Mouse (Mus musculus): ENCODE results near the gene Tph1. TPM values are rescaled to one million over a fixed set of nuclear protein-coding genes. Genes with fewer than 3 reads are reported as not detected.
"Not testable (repeated sequence)": the region's sequence is repeated elsewhere in the genome, so short reads cannot be mapped to it uniquely, and the experiment has no call there.

The Tph1 gene
- polyA plus RNA-seq, 1 experiment from 2014 or later: 0.62 TPM

DNA sequence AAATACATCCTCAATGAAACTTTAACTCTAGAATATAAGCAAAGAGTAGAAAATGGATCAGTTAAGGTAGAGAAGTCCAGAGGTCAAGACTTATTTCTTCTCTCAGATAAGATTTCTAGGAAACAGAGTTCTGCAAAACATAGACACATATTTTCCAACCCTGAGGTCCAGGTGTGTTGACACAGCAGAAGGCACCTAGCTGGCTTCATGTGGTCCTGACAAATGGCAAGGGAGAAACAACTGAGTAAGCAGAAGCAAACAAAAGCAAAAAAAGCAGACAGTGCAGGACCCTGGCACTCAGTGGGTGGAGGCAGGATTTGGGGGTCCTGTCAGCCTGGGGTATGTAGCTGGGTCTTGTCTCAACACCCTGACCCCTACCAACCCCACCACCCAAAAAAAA, 8.4 kb upstream of the Tph1 start:
- H3K36me3 ChIP-seq: no peaks in the 10 kb centered on the region
- no peak overlapping the region for H3K9ac ChIP-seq
- no peak overlapping the region for H3K4me2 ChIP-seq
- H3K27ac ChIP-seq: no peak overlapping the region
- H3K9me3 ChIP-seq: no peaks in the 10 kb centered on the region
- H3K4me3 ChIP-seq: no peak overlapping the region
- no peak for ATAC-seq (ENCODE audit: low FRiP score)
- H3K27me3 ChIP-seq: no peaks in the 10 kb centered on the region
- 0 out of 2 replicates have a peak, but pooled peaks cover 4% of the 10 kb centered on the region for H3K4me1 ChIP-seq (replicated peaks)

DNA sequence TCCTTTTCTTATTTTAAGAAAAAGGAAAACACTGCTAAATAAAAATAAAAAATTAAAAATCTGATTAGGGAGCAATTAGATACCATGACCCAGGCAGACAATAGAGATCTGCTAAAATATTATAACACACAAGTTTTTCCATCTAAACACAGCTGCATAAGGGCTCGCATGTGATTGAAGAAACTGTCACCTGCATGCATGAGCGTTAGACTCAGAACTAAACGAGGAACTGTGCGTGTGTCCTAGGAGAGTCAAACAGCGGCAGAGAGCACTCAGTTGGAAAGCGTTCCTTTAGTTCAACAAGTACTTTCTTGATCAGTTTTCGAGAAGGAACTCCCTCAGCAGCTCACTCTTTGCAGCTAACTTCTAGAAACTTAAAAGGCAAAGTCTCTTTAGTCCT, 6.7 kb upstream of the Tph1 start:
- not testable (repeated sequence) for H3K36me3 ChIP-seq; H3K9ac ChIP-seq; H3K9me3 ChIP-seq; H3K4me3 ChIP-seq; H3K27ac ChIP-seq; H3K4me2 ChIP-seq; ATAC-seq (ENCODE audit: low FRiP score); H3K4me1 ChIP-seq (replicated peaks); H3K27me3 ChIP-seq
- WGBS: 85% methylated on average over 7 of the region's 7 CpGs

DNA sequence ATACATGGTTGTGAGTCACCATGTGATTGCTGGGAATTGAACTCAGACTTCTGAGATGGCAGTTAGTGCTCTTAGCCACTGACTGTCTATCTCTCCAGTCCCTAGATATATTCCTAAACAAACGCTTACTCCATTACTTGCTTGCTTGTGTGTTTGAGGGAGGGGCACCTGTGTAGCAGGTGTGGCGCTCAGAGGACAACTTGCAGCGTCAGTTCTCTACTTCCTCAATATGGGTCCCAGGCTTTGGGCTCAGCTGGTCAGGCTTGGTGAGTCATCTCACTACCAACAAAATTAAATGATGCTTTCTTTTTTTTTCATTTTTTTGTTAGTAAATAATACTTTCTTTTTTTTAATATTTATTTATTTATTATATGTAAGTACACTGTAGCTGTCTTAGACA, 6.1 kb upstream of the Tph1 start:
- H3K27me3 ChIP-seq: no peaks in the 10 kb centered on the region
- H3K36me3 ChIP-seq: no peaks in the 10 kb centered on the region
- WGBS: 93% methylated on average over 3 of the region's 3 CpGs
- H3K4me1 ChIP-seq (replicated peaks): 0 out of 2 replicates have a peak, but pooled peaks cover 4% of the 10 kb centered on the region
- no peak overlapping the region for H3K4me3 ChIP-seq
- H3K27ac ChIP-seq: no peak overlapping the region
- no peak overlapping the region for H3K9ac ChIP-seq
- H3K9me3 ChIP-seq: no peaks in the 10 kb centered on the region
- H3K4me2 ChIP-seq: no peak overlapping the region
- no peak for ATAC-seq (ENCODE audit: low FRiP score)

DNA sequence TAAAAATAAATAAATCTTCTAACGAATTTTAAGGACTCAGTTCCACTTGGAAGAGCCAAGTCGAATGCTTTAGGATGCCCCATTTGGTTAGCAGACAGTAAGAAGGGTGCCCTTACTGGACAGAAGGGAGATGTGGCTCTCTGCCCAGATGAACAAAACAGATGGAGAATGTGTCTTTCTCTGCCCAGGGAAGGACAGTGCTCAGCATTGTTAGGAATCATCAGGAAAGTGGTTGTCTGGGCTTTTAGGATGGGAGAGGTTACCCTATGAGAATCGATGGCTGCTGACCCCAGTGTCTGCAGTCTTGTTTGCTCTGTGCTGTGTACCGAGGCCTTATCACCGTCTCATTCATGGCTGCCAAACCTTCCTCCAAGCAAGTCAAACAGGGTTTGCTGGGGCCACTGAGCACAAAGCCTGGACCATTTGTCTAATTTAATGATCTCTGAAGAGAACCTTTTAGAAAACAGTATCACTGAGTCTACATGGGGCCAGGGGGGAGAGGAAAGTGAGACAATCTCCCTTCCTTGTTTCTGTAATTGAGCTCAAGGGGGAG, 4.5 kb upstream of the Tph1 start:
- no peaks in the 10 kb centered on the region for H3K9me3 ChIP-seq
- 0 out of 2 replicates have a peak, but pooled peaks have one; percentile 24 for ATAC-seq (ENCODE audit: low FRiP score)
- 54% methylated on average over 5 of the region's 5 CpGs for WGBS
- H3K27ac ChIP-seq: no peak overlapping the region
- no peaks in the 10 kb centered on the region for H3K27me3 ChIP-seq
- H3K4me2 ChIP-seq: no peak overlapping the region
- no peaks in the 10 kb centered on the region for H3K36me3 ChIP-seq
- H3K4me1 ChIP-seq (replicated peaks): 0 out of 2 replicates have a peak, but pooled peaks cover 4% of the 10 kb centered on the region
- no peak overlapping the region for H3K9ac ChIP-seq
- no peak overlapping the region for H3K4me3 ChIP-seq

DNA sequence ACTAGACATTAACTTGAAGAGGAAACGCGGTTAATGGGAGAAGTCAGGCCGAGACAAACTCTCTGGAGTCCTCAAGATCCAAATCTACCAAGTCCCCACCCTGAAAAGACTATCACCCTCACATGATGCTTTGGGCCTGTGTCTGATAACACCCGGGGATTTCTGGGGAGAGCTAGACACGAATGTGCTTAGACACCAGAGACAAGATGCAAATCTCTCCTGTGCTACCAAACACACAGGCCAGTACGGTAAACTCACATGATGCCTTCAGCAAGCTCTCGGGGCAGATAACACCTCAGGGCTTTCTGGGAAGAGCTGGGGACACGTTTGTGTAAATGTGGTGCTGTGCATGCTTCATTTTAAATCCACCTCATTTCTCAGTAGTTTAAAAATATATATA, 3.5 kb upstream of the Tph1 start:
- no peaks in the 10 kb centered on the region for H3K9me3 ChIP-seq
- H3K4me3 ChIP-seq: no peak overlapping the region
- no peak overlapping the region for H3K4me2 ChIP-seq
- H3K4me1 ChIP-seq (replicated peaks): 0 out of 2 replicates have a peak, but pooled peaks cover 4% of the 10 kb centered on the region
- WGBS: 89% methylated on average over 8 of the region's 8 CpGs
- H3K9ac ChIP-seq: no peak overlapping the region
- H3K27me3 ChIP-seq: no peaks in the 10 kb centered on the region
- ATAC-seq (ENCODE audit: low FRiP score): no peak
- H3K36me3 ChIP-seq: no peaks in the 10 kb centered on the region
- H3K27ac ChIP-seq: no peak overlapping the region

DNA sequence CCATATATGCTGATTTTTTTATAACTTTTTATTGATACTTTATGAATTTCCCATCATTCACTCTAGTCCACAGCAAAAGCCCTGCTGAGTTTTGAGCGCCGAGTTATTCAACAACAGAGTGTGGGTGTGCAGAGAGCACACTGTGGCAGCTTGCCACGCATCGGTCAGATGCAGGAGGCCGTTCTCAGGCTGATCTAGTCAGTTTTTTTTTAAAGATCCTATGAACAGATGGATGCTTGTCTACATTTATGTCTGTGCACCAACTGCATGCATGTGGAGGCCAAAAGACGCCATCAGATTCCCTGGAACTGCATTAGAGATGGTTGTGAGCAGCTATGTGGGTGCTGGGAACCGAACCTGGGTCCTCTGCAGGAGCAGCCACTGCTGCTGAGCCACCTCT, 2.7 kb upstream of the Tph1 start:
- 91% methylated on average over 7 of the region's 7 CpGs for WGBS
- Histone ChIP-seq H3K4me3 (no peak overlapping the region), H3K36me3 (no peaks in the 10 kb centered on the region), H3K9ac (no peak overlapping the region), H3K27me3 (no peaks in the 10 kb centered on the region), H3K9me3 (no peaks in the 10 kb centered on the region), H3K4me1 (replicated peaks) (0 out of 2 replicates have a peak, but pooled peaks cover 4% of the 10 kb centered on the region), H3K4me2 (no peak overlapping the region), H3K27ac (no peak overlapping the region)
- ATAC-seq (ENCODE audit: low FRiP score): no peak

DNA sequence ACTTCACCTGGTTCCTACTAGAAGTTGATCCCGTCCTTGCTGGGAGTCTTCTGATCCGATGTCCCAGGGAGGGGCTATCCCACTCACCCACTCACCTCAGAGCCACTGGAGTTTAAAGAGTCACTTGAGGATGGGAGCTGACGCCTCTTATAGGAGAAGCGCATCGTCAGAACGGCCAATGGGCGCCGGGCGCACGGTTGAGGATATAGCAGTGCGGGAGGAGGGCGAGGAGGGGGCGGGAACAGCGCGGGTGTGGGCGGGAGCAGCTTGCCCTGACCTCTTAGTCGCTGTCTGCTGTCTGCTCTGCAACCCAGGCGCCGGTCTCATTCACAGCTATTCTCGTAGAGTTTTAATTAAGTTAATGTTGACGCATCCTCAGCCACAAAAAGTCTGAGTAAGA, 5.1 kb downstream of the Tph1 start:
- under 1% methylated on average over 20 of the region's 21 CpGs for WGBS
- H3K27ac ChIP-seq: no peak overlapping the region
- ATAC-seq (ENCODE audit: low FRiP score): peak; percentile 65

DNA sequence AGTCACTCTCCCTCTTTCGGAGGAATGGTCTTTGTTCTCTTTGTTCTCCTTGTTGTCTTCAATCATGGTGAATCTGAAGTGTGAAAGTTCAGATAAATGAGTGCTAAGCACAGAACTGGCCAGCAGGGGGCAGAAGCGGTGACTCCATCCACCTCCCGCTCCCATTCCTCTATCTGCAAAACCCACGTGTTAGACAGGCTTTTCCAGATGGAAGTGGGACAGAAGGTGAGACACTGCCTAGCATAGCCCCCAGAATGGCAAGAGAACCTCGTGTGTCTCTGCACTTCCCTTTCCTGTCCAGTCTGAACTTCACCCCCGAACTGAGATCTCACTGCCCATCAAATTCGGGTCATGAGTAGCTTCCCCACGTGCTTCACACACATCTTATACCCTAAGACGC, 7.1 kb downstream of the Tph1 start:
- Histone ChIP-seq H3K27ac (no peak overlapping the region), H3K4me1 (replicated peaks) (peaks cover 18% of the 10 kb centered on the region), H3K4me2 (no peak overlapping the region), H3K27me3 (peaks cover 41% of the 10 kb centered on the region), H3K4me3 (no peak overlapping the region), H3K36me3 (no peaks in the 10 kb centered on the region), H3K9me3 (no peaks in the 10 kb centered on the region), H3K9ac (no peak overlapping the region)
- WGBS: 42% methylated on average over 9 of the region's 9 CpGs
- ATAC-seq (ENCODE audit: low FRiP score): no peak

More for the DNA sequence above, 5.1 kb downstream of the Tph1 start:
- no peaks in the 10 kb centered on the region for H3K9me3 ChIP-seq
- peaks cover 9% of the 10 kb centered on the region for H3K4me1 ChIP-seq (replicated peaks)
- H3K4me3 ChIP-seq: peak overlapping the region; percentile 18; the same call in 1 of the 2 replicates
- H3K4me2 ChIP-seq: peak overlapping the region; percentile 48
- H3K9ac ChIP-seq: no peak overlapping the region
- no peaks in the 10 kb centered on the region for H3K36me3 ChIP-seq
- peaks cover 36% of the 10 kb centered on the region for H3K27me3 ChIP-seq

DNA sequence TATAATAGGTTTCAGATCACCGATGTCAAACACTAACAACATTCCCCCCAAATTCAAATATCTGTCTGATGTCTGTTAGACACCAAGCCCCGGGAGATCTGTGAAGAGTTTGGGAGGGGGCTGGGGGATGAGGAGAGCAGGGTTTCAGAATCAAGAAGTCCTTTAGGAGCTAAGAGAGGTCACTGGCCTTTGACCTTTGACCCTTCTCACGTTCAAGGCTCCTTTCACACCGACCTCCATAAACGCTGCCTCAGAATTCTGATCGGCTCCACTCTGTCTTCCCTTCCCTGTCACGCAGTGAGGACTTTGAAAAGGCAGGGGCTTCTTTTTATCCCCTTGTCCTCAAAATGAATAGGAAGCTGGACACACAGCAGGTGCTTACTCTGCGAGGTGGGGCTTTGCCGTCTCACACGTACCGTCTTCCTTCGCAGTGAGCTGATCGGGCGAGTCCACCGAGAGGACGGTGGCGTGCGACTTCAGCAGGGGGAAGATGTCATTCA, 10.7 kb downstream of the Tph1 start:
- no peaks in the 10 kb centered on the region for H3K9me3 ChIP-seq
- 12% methylated on average over 18 of the region's 18 CpGs for WGBS
- peak overlapping the region; percentile 16 for H3K4me3 ChIP-seq
- peak overlapping the region; percentile 35; the same call in 1 of the 2 replicates for H3K4me2 ChIP-seq
- no peak for ATAC-seq (ENCODE audit: low FRiP score)
- H3K27ac ChIP-seq: no peak overlapping the region
- H3K36me3 ChIP-seq: no peaks in the 10 kb centered on the region
- peaks cover 10% of the 10 kb centered on the region for H3K4me1 ChIP-seq (replicated peaks)
- peaks cover 26% of the 10 kb centered on the region for H3K27me3 ChIP-seq
- peak overlapping the region; percentile 39; the same call in 1 of the 2 replicates for H3K9ac ChIP-seq

DNA sequence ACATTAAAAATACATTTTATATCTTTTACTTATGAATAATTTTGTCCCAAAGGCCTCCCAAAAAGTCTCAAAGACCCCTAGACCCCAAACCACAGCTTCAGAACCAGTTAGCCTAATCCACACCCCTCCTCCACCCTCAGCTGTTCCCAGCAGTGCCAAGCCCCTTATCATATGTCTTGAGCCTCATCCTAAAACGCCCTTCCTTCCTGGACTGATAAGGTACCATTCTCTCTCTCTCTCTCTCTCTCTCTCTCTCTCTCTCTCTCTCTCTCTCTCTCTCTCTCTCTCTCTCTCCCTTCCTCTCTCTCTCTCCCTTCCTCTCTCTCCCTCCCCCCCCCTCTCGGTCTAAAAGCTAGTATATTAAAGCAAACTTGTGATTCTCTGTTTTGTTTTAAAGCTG, 20.1 kb downstream of the Tph1 start:
- 0 out of 2 replicates have a peak, but pooled peaks cover 3% of the 10 kb centered on the region for H3K27me3 ChIP-seq
- whole genome bisulfite sequencing: 70% methylated on average over 2 of the region's 2 CpGs
- no peak overlapping the region for H3K27ac ChIP-seq
- no peaks in the 10 kb centered on the region for H3K36me3 ChIP-seq
- no peak overlapping the region for H3K9ac ChIP-seq
- no peak for ATAC-seq (ENCODE audit: low FRiP score)
- no peak overlapping the region for H3K4me3 ChIP-seq
- no peaks in the 10 kb centered on the region for H3K9me3 ChIP-seq
- H3K4me1 ChIP-seq (replicated peaks): no peaks in the 10 kb centered on the region
- H3K4me2 ChIP-seq: no peak overlapping the region

DNA sequence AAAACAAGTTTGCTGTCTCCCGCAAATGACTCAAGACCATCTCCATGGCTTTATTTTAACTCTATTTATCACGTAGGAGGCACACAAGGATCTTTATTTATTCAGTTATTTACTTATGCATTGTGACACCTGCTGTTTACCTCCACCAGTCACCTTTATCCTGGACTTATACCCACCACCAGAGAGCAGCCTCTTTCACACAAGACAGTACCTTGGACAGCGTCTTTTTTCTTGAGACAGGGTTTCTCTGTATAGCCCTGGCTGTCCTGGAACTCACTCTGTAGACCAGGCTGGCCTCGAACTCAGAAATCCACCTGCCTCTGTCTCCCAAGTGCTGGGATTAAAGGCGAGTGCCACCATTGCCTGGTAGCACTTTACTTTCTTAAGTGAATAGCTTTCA, 22.1 kb downstream of the Tph1 start:
- not testable (repeated sequence) for H3K27ac ChIP-seq; H3K9ac ChIP-seq; H3K36me3 ChIP-seq; H3K9me3 ChIP-seq; H3K27me3 ChIP-seq; H3K4me3 ChIP-seq; H3K4me2 ChIP-seq; H3K4me1 ChIP-seq (replicated peaks); ATAC-seq (ENCODE audit: low FRiP score)
- WGBS: 52% methylated on average over 5 of the region's 5 CpGs

DNA sequence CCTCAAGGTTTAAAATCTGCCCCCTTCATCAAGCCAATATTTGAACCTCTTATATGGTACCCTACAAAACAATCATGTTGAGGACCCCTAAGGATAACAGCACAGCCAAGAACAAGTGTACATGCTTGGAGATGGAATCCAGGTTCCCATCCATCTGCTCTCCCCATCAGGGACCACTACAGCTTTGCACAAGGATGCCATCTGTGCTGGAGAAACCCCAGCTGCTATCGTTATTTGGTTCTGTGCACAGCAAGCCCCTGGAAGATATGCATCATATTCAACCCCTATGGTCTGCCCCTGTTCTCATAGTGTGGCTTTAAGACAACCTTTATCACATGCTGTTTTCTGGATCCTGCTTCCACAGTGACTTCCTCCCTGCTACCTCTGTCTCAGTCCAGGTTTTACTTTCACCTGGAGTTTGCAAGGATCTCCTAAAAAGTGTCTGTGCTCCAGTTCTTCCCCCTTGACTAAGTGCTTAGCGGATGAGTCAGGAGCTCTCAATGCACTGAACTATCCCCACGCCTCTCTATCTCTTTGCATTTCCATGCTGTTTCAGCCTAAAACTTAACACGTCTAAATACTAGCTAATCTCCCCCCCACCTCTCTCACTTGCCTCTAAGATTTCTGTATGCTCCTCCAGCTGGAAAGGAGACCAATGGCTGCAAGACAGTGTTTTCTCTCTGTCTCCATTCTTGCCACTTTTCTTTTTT, 23.8 kb downstream of the Tph1 start:
- H3K9ac ChIP-seq: no peak overlapping the region
- ATAC-seq (ENCODE audit: low FRiP score): no peak
- no peaks in the 10 kb centered on the region for H3K9me3 ChIP-seq
- no peak overlapping the region for H3K4me3 ChIP-seq
- H3K4me2 ChIP-seq: no peak overlapping the region
- no peaks in the 10 kb centered on the region for H3K36me3 ChIP-seq
- peaks cover 7% of the 10 kb centered on the region; the same call in 1 of the 2 replicates for H3K27me3 ChIP-seq
- no peak overlapping the region for H3K27ac ChIP-seq
- 75% methylated on average over 4 of the region's 4 CpGs for WGBS
- no peaks in the 10 kb centered on the region for H3K4me1 ChIP-seq (replicated peaks)

DNA sequence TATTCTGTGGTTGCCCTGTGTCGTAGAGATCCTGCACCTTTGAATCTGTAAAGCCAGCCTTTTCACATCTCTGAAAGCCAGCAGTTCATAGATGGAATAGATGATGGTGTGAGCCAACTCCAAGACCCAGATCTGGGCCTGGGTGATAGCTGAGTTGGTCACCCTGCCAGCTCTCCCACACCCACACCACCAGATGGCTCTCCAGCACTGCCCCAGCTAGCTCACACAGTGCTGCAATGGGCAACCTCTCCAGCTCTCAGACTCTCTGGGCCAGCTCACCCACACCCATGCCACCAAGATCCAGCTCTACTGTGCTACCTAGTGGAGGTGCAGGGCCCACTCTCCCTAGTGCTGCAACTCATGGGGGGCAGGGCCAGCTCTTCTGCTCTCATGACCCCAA, 29.2 kb downstream of the Tph1 start:
- no peak overlapping the region for H3K4me3 ChIP-seq
- H3K9me3 ChIP-seq: no peaks in the 10 kb centered on the region
- peaks cover 20% of the 10 kb centered on the region for H3K4me1 ChIP-seq (replicated peaks)
- H3K9ac ChIP-seq: no peak overlapping the region
- H3K36me3 ChIP-seq: no peaks in the 10 kb centered on the region
- peaks cover 19% of the 10 kb centered on the region for H3K27me3 ChIP-seq
- no peak for ATAC-seq (ENCODE audit: low FRiP score)
- 93% methylated on average over 1 of the region's 1 CpGs for WGBS
- no peak overlapping the region for H3K27ac ChIP-seq
- H3K4me2 ChIP-seq: no peak overlapping the region

Data from hindbrain, embryonic 13.5 days (tissue).